Mouse (Mus musculus) thymus, adult 2 months (tissue): ENCODE measurements around the gene Hpf1.

Experiments used
- CTCF ChIP-seq: fragments of 200-500 bp; IDR thresholded peaks from 2 replicates; pipeline ENCODE4 v1.5.1; 2012; ENCODE audit warnings: mild to moderate bottlenecking, control low read depth, low read length, moderate library complexity, borderline replicate concordance; ENCODE audit not compliant: control insufficient read depth, poor library complexity, insufficient read depth; ENCODE audit errors: extremely low read depth
- POLR2A ChIP-seq: fragments of 200-500 bp; IDR thresholded peaks from 2 replicates; pipeline ENCODE4 v1.6.1; 2012; ENCODE audit warnings: mild to moderate bottlenecking, low read length, control low read depth, moderate library complexity; ENCODE audit not compliant: control insufficient read depth, poor library complexity, insufficient read depth; ENCODE audit errors: extremely low read depth

GRCm38 (mm10) chr8:60900147-60900546 is 9.9 kb downstream of the Hpf1 start:
- TF ChIP-seq CTCF (no peak), POLR2A (no peak)
